Mouse (Mus musculus) E14TG2a.4 (cell line): ENCODE data around the gene Pdcd7.

ENCODE experiments used
- H3K27me3 ChIP-seq: 2 replicates; pipeline ENCODE4 v1.6.1; 2014; ENCODE audit warnings: low read length, control low read depth; ENCODE audit not compliant: insufficient read depth
- H3K36me3 ChIP-seq: 2 replicates; pipeline ENCODE4 v1.6.1; 2014; ENCODE audit warnings: low read length, control low read depth; ENCODE audit not compliant: insufficient read depth
- H3K4me1 ChIP-seq: replicated peaks from 2 replicates; pipeline ENCODE4 v1.6.1; 2014; ENCODE audit warnings: low read depth, low read length, control low read depth
- H3K4me3 ChIP-seq: replicated peaks from 2 replicates; pipeline ENCODE4 v1.5.1; 2014; ENCODE audit warnings: mild to moderate bottlenecking, low read length
- H3K9me3 ChIP-seq: 2 replicates; pipeline ENCODE4 v1.6.1; 2014; ENCODE audit warnings: low read length, control low read depth
- CTCF ChIP-seq: conservative IDR thresholded peaks from 2 replicates; pipeline ENCODE4 v1.5.1; 2014; ENCODE audit warnings: low read length
- NANOG ChIP-seq: IDR thresholded peaks from 2 replicates; pipeline ENCODE4 v1.6.1; 2014; ENCODE audit warnings: borderline replicate concordance, low read length, mixed read lengths
- POU5F1 ChIP-seq: IDR thresholded peaks from 2 replicates; pipeline ENCODE4 v1.6.1; 2014; ENCODE audit warnings: low read length, borderline replicate concordance

The Pdcd7 gene

GRCm38 (mm10) chr9:65345854-65346475, at the start of gene Pdcd7:
Gene Pdcd7 (plus strand): TSS chr9:65346104.
- H3K27me3 ChIP-seq = no peaks in the 10 kb centered on the region; the same call in 1 of the 2 replicates
- peaks cover 15% of the 10 kb centered on the region for H3K9me3 ChIP-seq
- H3K4me3 ChIP-seq = peak within 1 kb of the TSS; percentile 96
- peaks cover 35% of the 10 kb centered on the region for H3K4me1 ChIP-seq
- TF ChIP-seq POU5F1 (no peak), CTCF (no peak), NANOG (no peak)
- peaks cover 2% of the 10 kb centered on the region; the same call in 1 of the 2 replicates for H3K36me3 ChIP-seq

- Histone ChIP-seq H3K4me1 (peaks cover 15% of the 10 kb centered on the region), H3K27me3 (no peaks in the 10 kb centered on the region), H3K4me3 (no peak overlapping the region), H3K9me3 (no peaks in the 10 kb centered on the region), H3K36me3 (peaks cover 32% of the 10 kb centered on the region)
- TF ChIP-seq NANOG = no peak
- no peak for TF ChIP-seq POU5F1
- no peak for TF ChIP-seq CTCF
Observed at GRCm38 (mm10) chr9:65297056-65297455, 48.8 kb upstream of the Pdcd7 start.

GRCm38 (mm10) chr9:65298761-65299160, 47.1 kb upstream of the Pdcd7 start:
- peaks cover 6% of the 10 kb centered on the region for H3K4me1 ChIP-seq
- H3K36me3 ChIP-seq = peaks cover 49% of the 10 kb centered on the region
- no peak overlapping the region for H3K4me3 ChIP-seq
- no peaks in the 10 kb centered on the region for H3K27me3 ChIP-seq
- TF ChIP-seq POU5F1 = no peak
- TF ChIP-seq NANOG = no peak
- no peak for TF ChIP-seq CTCF
- H3K9me3 ChIP-seq = no peaks in the 10 kb centered on the region

- Histone ChIP-seq H3K4me1 (peaks cover 6% of the 10 kb centered on the region), H3K9me3 (no peaks in the 10 kb centered on the region), H3K27me3 (no peaks in the 10 kb centered on the region), H3K36me3 (peaks cover 49% of the 10 kb centered on the region), H3K4me3 (no peak overlapping the region)
- no peak for TF ChIP-seq POU5F1
- no peak for TF ChIP-seq NANOG
- no peak for TF ChIP-seq CTCF
Observed at GRCm38 (mm10) chr9:65299650-65300049, 46.3 kb upstream of the Pdcd7 start.

GRCm38 (mm10) chr9:65302327-65302983, 43.4 kb upstream of the Pdcd7 start:
- no peaks in the 10 kb centered on the region for H3K4me1 ChIP-seq
- no peaks in the 10 kb centered on the region for H3K9me3 ChIP-seq
- TF ChIP-seq NANOG (no peak), POU5F1 (no peak), CTCF (no peak)
- no peak overlapping the region for H3K4me3 ChIP-seq
- no peaks in the 10 kb centered on the region for H3K27me3 ChIP-seq
- H3K36me3 ChIP-seq = peaks cover 56% of the 10 kb centered on the region

- Histone ChIP-seq H3K4me3 (no peak overlapping the region), H3K36me3 (peaks cover 57% of the 10 kb centered on the region), H3K27me3 (no peaks in the 10 kb centered on the region)
Observed at GRCm38 (mm10) chr9:65303586-65303985, 42.3 kb upstream of the Pdcd7 start.

GRCm38 (mm10) chr9:65304300-65304699, 41.6 kb upstream of the Pdcd7 start:
- no peak for TF ChIP-seq POU5F1
- no peak for TF ChIP-seq NANOG
- TF ChIP-seq CTCF = no peak
- Histone ChIP-seq H3K27me3 (no peaks in the 10 kb centered on the region), H3K4me3 (no peak overlapping the region), H3K4me1 (peaks cover under 1% of the 10 kb centered on the region), H3K9me3 (no peaks in the 10 kb centered on the region), H3K36me3 (peaks cover 61% of the 10 kb centered on the region)

More at GRCm38 (mm10) chr9:65303586-65303985, 42.3 kb upstream of the Pdcd7 start:
- Histone ChIP-seq H3K4me1 (no peaks in the 10 kb centered on the region; the same call in 1 of the 2 replicates), H3K9me3 (no peaks in the 10 kb centered on the region)
- TF ChIP-seq CTCF (no peak), POU5F1 (no peak), NANOG (no peak)

- Histone ChIP-seq H3K4me3 (no peak overlapping the region), H3K4me1 (peaks cover 6% of the 10 kb centered on the region), H3K36me3 (peaks cover 58% of the 10 kb centered on the region), H3K9me3 (no peaks in the 10 kb centered on the region), H3K27me3 (no peaks in the 10 kb centered on the region)
- TF ChIP-seq CTCF (no peak), NANOG (no peak), POU5F1 (no peak)
Observed at GRCm38 (mm10) chr9:65306672-65307071, 39.2 kb upstream of the Pdcd7 start.

GRCm38 (mm10) chr9:65308011-65308410, 37.9 kb upstream of the Pdcd7 start:
- Histone ChIP-seq H3K36me3 (peaks cover 52% of the 10 kb centered on the region), H3K27me3 (no peaks in the 10 kb centered on the region), H3K4me3 (no peak overlapping the region), H3K9me3 (no peaks in the 10 kb centered on the region), H3K4me1 (peaks cover 6% of the 10 kb centered on the region)
- TF ChIP-seq NANOG (no peak), POU5F1 (no peak)
